Mouse (Mus musculus) megakaryocyte, embryonic 14.5 days (primary cell): ENCODE results near the gene Eps8. TPM values are rescaled to one million over a fixed set of nuclear protein-coding genes. Genes with fewer than 3 reads are reported as not detected.

ENCODE experiments used
- H3K27me3 ChIP-seq: replicated peaks from 2 replicates; pipeline ENCODE3; 2012; ENCODE audit warnings: inconsistent platforms
- H3K36me3 ChIP-seq: replicated peaks from 2 replicates; pipeline ENCODE3; 2012; ENCODE audit warnings: low read length, inconsistent platforms, mixed read lengths
- H3K4me1 ChIP-seq: 2 replicates; pipeline ENCODE4 v1.6.1; 2012; ENCODE audit warnings: inconsistent platforms
- H3K4me3 ChIP-seq: replicated peaks from 2 replicates; pipeline ENCODE3; 2012; ENCODE audit warnings: moderate library complexity, mild to moderate bottlenecking, inconsistent platforms
- H3K9me3 ChIP-seq: 2 replicates; pipeline ENCODE4 v1.6.1; 2012; ENCODE audit warnings: inconsistent platforms
- FLI1 ChIP-seq: IDR thresholded peaks from 2 replicates; pipeline ENCODE4 v1.6.1; 2012; ENCODE audit warnings: low read length, inconsistent platforms, mixed read lengths
- GATA1 ChIP-seq: IDR thresholded peaks from 3 replicates; pipeline ENCODE4 v1.6.1; 2012; ENCODE audit warnings: mixed read lengths, low read length, inconsistent platforms, borderline replicate concordance
- polyA plus RNA-seq: library from polyadenylated mRNA; stranded (reverse); fragments of >175 nt; gene quantifications from 2 replicates; pipeline ENCODE4 v1.2.3, GENCODE M21; 2012; ENCODE audit warnings: low replicate concordance; ENCODE audit not compliant: insufficient read depth

Gene Eps8
- polyA plus RNA-seq, 1 experiment: 0.47 TPM

- TF ChIP-seq GATA1 (no peak), FLI1 (no peak)
- Histone ChIP-seq H3K27me3 (peaks cover 2% of the 10 kb centered on the region), H3K4me3 (peak overlapping the region; percentile 18), H3K36me3 (no peaks in the 10 kb centered on the region), H3K4me1 (peaks cover 4% of the 10 kb centered on the region), H3K9me3 (no peaks in the 10 kb centered on the region)
Observed at GRCm38 (mm10) chr6:137630387-137630786, 24.3 kb downstream of the Eps8 start.

GRCm38 (mm10) chr6:137629603-137630231, 25.0 kb downstream of the Eps8 start:
- TF ChIP-seq GATA1 (no peak), FLI1 (no peak)
- H3K36me3 ChIP-seq: no peaks in the 10 kb centered on the region
- no peaks in the 10 kb centered on the region for H3K9me3 ChIP-seq
- no peak overlapping the region for H3K4me3 ChIP-seq
- peaks cover 4% of the 10 kb centered on the region for H3K4me1 ChIP-seq
- peaks cover 2% of the 10 kb centered on the region for H3K27me3 ChIP-seq

GRCm38 (mm10) chr6:137628715-137629114, 26.0 kb downstream of the Eps8 start:
- Histone ChIP-seq H3K27me3 (peaks cover 2% of the 10 kb centered on the region), H3K4me3 (no peak overlapping the region), H3K36me3 (no peaks in the 10 kb centered on the region), H3K4me1 (peaks cover 4% of the 10 kb centered on the region), H3K9me3 (no peaks in the 10 kb centered on the region)
- TF ChIP-seq FLI1 (no peak), GATA1 (no peak)

- Histone ChIP-seq H3K4me1 (no peaks in the 10 kb centered on the region), H3K9me3 (no peaks in the 10 kb centered on the region), H3K4me3 (no peak overlapping the region), H3K36me3 (no peaks in the 10 kb centered on the region), H3K27me3 (no peaks in the 10 kb centered on the region)
- TF ChIP-seq GATA1: no peak
- no peak for TF ChIP-seq FLI1
Observed at GRCm38 (mm10) chr6:137621021-137621420, 33.7 kb downstream of the Eps8 start.

GRCm38 (mm10) chr6:137613903-137614302, 40.8 kb downstream of the Eps8 start:
- peaks cover 20% of the 10 kb centered on the region for H3K9me3 ChIP-seq
- peaks cover 2% of the 10 kb centered on the region for H3K27me3 ChIP-seq
- TF ChIP-seq GATA1 (no peak), FLI1 (no peak)
- no peak overlapping the region for H3K4me3 ChIP-seq
- H3K36me3 ChIP-seq: no peaks in the 10 kb centered on the region
- no peaks in the 10 kb centered on the region for H3K4me1 ChIP-seq

GRCm38 (mm10) chr6:137612071-137612547, 42.6 kb downstream of the Eps8 start:
- TF ChIP-seq FLI1 (no peak), GATA1 (no peak)
- H3K4me3 ChIP-seq: no peak overlapping the region
- no peaks in the 10 kb centered on the region for H3K4me1 ChIP-seq
- H3K36me3 ChIP-seq: no peaks in the 10 kb centered on the region
- peaks cover 2% of the 10 kb centered on the region for H3K27me3 ChIP-seq
- peaks cover 23% of the 10 kb centered on the region for H3K9me3 ChIP-seq

GRCm38 (mm10) chr6:137608160-137608930, 46.3 kb downstream of the Eps8 start:
- TF ChIP-seq GATA1 (no peak), FLI1 (no peak)
- no peak overlapping the region for H3K4me3 ChIP-seq
- peaks cover 14% of the 10 kb centered on the region for H3K9me3 ChIP-seq
- H3K4me1 ChIP-seq: no peaks in the 10 kb centered on the region
- H3K27me3 ChIP-seq: peaks cover 2% of the 10 kb centered on the region
- no peaks in the 10 kb centered on the region for H3K36me3 ChIP-seq

GRCm38 (mm10) chr6:137606541-137606940, 48.1 kb downstream of the Eps8 start:
- no peak overlapping the region for H3K4me3 ChIP-seq
- no peaks in the 10 kb centered on the region for H3K36me3 ChIP-seq
- TF ChIP-seq GATA1: no peak
- TF ChIP-seq FLI1: no peak
- peaks cover 12% of the 10 kb centered on the region for H3K9me3 ChIP-seq
- no peaks in the 10 kb centered on the region for H3K4me1 ChIP-seq
- H3K27me3 ChIP-seq: no peaks in the 10 kb centered on the region

- H3K4me1 ChIP-seq: no peaks in the 10 kb centered on the region
- H3K27me3 ChIP-seq: no peaks in the 10 kb centered on the region
- peaks cover 2% of the 10 kb centered on the region; the same call in 1 of the 2 replicates for H3K9me3 ChIP-seq
- no peak for TF ChIP-seq GATA1
- H3K4me3 ChIP-seq: no peak overlapping the region
- no peaks in the 10 kb centered on the region for H3K36me3 ChIP-seq
Observed at GRCm38 (mm10) chr6:137604417-137605248, 50.0 kb downstream of the Eps8 start.
